Mouse (Mus musculus) layer of hippocampus, adult 18-20 months (tissue): ENCODE measurements around the gene Mbtps1. TPM values are rescaled to one million over a fixed set of nuclear protein-coding genes. Genes with fewer than 3 reads are reported as not detected.

ENCODE experiments used
- DNase-seq, 2 experiments: peaks; one replicate each; pipeline ENCODE4 v3.0.0; 2022; ENCODE audit warnings: low spot score in 2 of 2
- total RNA-seq, 2 experiments: library from RNA; stranded (reverse); gene quantifications; 2 replicates each; pipeline ENCODE4 v1.2.3; 2021

Mbtps1 gene
- total RNA-seq, 2 experiments from 2014 or later = 68.3 to 74.0 TPM

DNA sequence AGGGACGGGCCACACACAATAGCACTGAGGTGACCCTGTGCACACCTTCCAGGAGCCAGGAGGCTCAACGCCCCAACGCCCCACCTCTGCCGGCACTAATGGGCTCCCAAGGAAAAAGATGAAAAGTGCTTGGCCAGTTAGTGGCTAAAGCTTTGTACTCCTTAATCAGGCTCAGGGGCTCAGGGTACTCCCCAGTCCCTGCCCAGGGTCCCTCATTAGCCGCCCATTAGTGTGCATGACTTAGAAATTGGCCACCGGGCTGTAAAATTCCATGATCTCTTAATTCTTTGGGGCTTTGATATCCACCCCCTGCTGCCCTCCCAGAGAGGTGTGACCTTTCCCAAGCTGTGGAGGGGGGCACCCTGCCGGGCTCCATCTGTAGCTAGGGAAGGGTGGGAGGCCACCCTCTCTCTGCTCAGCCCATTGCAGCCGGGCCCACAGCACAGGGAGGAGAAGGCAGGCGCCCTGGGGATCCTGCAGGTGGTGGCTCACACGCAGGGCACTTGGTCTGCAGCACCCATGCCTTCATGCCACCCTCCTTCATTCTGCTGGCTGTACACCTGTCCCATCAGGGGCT lies 55.3 kb downstream of the Mbtps1 start:
- DNase-seq = no peak

DNA sequence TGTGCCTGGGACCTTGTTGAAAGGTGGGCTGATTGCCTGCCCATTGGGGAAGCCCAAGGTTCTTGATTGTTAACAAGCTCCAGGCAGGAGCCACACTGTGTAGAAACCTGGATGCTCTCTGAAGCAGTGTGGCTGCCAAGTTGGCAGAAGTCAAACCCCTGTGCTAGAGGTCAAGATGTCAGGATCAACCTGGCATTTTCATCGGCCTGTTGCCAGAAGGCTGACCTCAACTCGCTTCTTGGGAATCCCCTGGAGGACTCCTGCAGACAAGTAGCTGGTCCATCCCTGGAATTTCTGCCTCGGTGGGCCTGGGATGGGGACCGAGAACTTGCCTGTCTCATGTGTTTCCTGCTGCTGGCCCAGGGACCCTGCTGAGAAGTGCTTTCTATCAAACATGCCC lies 56.4 kb downstream of the Mbtps1 start:
- DNase-seq = no peak

DNA sequence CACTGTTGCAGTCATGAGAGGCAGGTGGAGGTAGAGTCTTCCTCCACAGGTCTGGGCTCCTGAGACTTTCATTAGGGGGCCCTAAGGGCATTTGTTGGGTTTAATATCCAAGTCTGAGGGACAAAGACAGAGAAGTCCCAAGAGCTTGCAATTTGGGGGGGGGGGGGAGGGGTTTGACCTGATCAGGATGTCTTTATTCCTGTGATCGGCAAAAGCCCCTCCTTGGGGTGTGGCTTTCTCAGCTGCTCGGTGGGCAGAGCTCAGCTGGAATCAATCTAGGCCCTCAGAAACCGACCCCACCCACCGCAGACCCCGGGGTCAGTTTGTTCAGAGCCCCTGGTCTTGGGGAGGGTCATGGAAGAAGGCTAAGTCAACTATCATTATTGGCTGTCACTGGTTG lies 56.9 kb downstream of the Mbtps1 start, which contains the start of gene Slc38a8:
Gene Slc38a8, minus strand, starts transcription at position 101 of the 400 bp plus-strand sequence.
- no peak for DNase-seq

DNA sequence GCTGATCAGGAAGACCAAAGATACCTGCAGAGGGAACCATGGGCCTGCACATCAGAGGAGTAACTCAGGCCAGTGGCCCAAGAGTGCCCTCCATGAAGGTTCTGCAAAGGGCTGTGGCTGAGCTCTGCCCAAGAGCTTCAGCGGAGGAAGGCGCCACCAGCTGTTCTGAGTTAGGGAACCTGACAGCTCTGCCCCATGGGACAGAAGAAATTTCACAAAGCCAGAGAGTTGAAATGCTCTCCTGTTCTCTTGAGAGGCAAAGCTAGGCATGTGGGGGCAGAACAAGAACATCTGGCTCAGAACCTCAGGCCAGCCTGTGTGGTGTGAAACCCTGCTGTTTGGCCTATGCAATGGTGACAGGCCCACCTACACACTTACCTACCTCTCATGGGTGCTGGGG lies 58.7 kb downstream of the Mbtps1 start:
- DNase-seq = no peak

DNA sequence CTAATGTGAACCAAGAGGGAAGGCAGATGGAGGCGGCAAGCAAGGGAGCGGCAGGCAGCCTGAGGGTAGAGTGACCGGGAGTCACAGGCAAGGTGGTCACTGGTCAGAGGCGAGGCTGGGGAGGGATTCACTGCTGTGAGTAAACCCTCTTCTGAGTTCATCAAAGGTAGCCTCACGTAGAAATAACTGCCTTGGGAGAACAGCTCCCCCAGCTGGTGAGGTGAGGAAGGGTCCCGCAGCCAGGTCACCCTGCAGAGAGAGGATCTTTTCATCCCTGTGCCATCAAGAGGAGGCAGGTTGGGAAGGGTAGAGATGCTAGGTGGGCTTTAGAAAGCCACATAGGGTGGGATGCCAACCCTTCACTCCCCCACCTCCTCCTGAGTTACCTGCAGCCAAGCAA lies 61.7 kb downstream of the Mbtps1 start:
- DNase-seq = peak in 1 of 2 experiments; percentile 63

DNA sequence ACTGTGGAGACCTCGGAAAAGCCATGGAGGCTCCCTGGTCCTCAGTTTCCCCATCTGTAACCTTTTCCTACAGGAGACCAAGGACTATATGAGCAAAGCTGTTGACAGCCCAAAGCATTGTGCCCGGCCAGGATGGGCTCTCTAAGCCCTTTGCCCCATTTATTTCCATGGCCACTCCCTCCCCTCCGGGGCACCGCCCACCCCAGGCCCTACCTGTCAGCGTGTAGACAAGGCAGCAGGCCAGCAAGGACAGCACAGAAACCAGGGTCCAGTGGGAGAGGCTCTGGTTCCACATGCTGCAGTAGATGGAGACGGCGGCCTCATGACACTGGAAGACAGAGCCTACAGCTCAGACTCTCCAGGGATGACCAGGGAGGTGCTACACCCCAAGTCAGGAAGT lies 71.4 kb downstream of the Mbtps1 start:
- DNase-seq = no peak

DNA sequence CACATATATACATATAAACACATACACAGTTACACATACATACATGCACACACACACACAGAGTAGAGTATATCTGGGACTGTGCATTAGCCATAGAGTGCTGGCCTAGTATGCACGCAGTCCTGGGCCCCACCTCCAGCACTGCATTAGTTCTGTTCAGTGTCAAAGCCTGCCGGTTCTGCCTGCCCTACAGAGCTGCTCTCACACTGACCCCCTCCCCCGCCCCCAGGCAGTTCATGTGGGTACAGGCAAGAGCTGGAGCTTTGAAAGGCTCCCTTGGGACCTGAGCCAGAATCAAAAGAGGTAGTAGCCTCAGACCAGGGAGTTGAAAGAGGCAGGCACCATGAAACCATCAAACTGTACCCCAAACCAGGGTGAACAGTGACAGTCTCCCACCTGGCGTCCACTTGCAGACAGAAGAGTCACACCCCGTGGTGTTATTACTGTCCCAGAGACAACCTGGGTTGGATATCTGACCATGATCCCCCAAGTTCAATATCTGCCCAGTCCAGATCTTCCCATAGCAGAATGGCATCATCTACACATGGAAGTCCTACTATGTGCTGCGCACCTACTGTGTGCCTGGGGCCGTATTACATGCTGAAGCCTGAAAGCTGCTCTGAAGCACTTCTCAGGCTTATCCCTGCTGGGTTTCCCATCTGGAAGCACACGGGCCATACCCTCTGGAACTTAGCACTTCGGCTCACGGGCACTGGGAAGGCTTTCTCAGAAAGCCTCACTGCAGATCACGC lies 74.2 kb downstream of the Mbtps1 start:
- DNase-seq = no peak

DNA sequence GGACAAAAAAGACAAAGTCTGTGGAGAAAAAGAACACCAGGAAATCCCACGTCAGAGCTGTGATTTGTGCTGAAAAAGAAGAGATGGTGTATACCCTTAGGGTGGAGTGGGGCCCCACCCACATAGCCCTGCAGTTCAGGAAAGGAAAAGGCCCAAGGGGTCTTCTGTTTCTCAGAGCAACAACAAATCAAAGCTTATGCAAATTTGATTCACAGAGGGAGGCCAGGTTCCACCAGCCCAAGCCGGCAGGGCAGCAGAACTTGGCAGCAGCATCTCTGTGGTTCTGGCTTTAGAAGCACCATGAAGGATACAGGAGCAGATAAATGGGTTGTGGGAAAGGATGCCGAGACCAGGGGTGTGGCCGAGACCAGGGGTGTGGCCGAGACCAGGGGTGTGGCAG lies 79.9 kb downstream of the Mbtps1 start:
- DNase-seq = no peak

DNA sequence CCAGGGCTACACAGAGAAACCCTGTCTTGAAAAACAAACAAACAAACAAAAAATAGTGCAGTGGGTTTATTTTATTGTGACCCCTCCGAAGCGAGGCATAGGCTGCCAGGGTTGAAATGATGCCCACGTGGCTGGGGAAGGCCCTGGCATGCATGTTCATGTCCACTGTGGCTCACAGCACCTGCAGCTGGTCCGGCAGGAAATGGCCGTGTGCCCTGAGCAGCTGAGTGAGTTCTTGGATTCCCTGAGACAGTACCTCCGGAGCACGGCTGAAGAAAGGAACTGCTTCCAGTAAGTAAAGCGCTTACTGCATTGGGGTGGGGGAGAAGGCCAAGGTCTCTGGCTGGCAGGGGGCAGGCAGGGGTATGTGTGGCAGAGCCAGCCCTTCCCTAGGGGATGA lies 90.4 kb downstream of the Mbtps1 start:
- no peak for DNase-seq

DNA sequence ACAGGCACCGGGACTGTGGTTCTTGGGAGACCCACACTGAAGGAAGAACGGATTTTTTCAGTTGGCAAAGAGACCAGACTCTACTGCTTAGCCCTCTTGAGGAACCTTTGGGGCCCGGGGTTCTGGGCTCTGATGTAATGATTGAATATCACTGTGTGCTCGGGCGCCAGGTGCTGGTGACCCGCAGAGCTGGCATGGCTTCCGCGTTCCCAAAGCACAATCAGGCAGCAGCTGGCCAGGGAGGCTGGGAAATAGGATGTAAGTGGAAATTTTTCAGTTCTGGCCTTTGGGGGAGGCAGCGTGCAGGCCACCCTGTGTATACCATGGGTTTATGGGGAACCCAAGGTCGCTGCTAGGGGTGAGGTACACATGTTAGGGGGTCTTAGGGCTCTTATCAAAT lies 91.7 kb downstream of the Mbtps1 start:
- DNase-seq = no peak

DNA sequence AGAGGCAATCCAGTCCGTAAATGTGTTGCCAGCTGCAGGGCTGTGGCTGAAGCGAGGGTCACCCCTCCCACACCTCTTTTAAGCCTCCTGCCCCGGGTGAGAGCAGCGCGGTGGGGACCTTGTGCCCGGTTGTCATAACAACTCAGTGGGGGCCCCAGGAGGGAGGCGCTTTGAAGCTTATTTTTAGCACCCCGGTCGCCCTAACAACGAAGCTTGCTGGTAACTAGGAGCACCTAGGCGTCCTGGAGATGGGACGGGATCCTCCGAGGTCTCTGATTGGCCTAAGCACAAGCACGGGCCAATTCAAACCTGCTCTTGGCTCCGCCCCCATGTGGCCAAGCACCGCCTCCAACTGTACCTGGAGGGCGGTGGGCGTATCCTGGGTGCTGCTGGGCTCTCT lies 92.4 kb downstream of the Mbtps1 start:
- peak; percentile 57 to 68 for DNase-seq

DNA sequence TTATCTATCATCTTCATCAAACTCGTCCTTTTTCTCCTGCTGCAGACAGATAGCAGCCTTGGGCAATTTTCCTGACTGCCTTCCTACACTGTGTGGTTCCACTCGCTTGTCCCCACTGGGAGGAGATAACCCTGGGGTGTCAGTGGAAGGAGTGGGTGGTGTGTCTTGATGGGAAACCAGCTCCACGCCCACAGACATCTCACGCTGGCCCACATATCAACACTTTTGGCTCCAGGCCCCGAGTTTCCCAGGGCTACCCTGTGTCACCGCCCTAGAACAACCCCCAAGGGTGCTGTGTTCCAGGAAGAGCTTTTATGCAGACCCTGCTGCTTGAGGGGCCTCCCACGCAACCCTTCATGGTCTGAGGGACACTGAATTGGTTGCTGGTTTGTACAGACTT lies 94.8 kb downstream of the Mbtps1 start:
- peak in 1 of 2 experiments; percentile 47 for DNase-seq

DNA sequence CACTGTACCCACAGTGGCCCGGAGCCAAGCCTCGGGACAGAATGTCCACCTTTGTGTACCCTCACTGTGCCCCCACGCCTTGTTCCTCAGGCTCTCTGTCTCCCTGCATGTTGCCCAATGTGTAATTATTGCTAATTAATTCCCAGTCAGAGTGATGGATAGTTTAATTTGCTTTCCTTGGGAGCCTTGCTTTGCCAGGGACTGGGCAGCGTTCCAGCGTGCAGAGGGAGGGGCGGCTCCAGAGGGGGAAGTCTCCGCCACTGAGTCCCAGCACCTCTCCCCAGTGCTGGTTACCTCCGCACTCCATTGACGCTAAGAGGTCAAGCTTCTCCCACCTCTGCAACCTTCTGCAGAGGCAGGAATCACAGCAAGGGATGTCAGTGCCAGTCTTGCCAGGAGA lies 97.2 kb downstream of the Mbtps1 start:
- DNase-seq = no peak

DNA sequence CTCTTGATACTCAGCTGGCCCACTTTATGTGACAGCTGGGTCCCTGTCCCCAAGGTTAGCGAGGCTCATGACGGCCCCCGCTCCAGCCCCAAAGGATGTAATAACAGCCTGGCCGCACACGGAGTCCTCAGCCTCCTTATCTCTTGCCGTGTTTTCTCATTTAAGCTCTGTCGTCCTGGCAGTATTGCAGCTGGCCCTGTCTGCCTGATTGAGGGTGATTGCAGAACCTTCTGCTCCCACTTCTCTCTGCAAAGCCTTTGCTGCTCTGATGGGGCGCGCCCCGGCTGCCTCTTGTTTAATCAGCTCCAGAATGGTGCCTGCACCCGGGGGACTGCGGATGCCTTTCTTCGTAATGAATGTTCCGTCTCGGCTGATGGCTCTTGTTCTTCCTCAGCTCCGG lies 98.8 kb downstream of the Mbtps1 start:
- DNase-seq = peak in 1 of 2 experiments; percentile 50

Other genes starting within 250 kb of the Mbtps1 start
- gene Hsbp1, start 214.2 kb downstream of the Mbtps1 start, total RNA-seq = 100 to 1,000 TPM; 317 to 341 TPM
- 10 to 100 TPM; 28.2 to 28.7 TPM for gene Mlycd, start 163.9 kb downstream of the Mbtps1 start, total RNA-seq
- under 1 TPM; 0.58 to 0.67 TPM for gene Osgin1, start 124.6 kb downstream of the Mbtps1 start, total RNA-seq
- gene Necab2, start 112.0 kb downstream of the Mbtps1 start, total RNA-seq = 100 to 1,000 TPM; 124 to 125 TPM
- gene Slc38a8, start 57.0 kb downstream of the Mbtps1 start, total RNA-seq = under 1 TPM; 0.17 to 0.20 TPM
- gene Hsdl1, start 16.4 kb upstream of the Mbtps1 start, total RNA-seq = 10 to 100 TPM; 49.3 to 54.0 TPM
- under 1 TPM; 0.25 to 0.32 TPM for gene Dnaaf1, start 16.5 kb upstream of the Mbtps1 start, total RNA-seq
- gene Taf1c, start 46.5 kb upstream of the Mbtps1 start, total RNA-seq = 10 to 100 TPM; 11.3 TPM
- under 1 TPM; 0.18 to 0.42 TPM for gene Adad2, start 54.0 kb upstream of the Mbtps1 start, total RNA-seq
- gene Kcng4, start 76.9 kb upstream of the Mbtps1 start, total RNA-seq = 1 to 10 TPM; 3.1 to 3.2 TPM
- gene Wfdc1, start 107.6 kb upstream of the Mbtps1 start, total RNA-seq = 1 to 10 TPM; 6.8 to 7.7 TPM
- 1 to 10 TPM; 1.6 to 2.2 TPM for gene Atp2c2, start 141.3 kb upstream of the Mbtps1 start, total RNA-seq
- gene Tldc1, start 219.7 kb upstream of the Mbtps1 start, total RNA-seq = 10 to 100 TPM; 13.8 to 15.1 TPM